Mouse (Mus musculus): ENCODE data around the gene Ago4. TPM values are rescaled to one million over a fixed set of nuclear protein-coding genes. Genes with fewer than 3 reads are reported as not detected.

The Ago4 gene
- polyA plus RNA-seq, 1 experiment, result not detected

DNA sequence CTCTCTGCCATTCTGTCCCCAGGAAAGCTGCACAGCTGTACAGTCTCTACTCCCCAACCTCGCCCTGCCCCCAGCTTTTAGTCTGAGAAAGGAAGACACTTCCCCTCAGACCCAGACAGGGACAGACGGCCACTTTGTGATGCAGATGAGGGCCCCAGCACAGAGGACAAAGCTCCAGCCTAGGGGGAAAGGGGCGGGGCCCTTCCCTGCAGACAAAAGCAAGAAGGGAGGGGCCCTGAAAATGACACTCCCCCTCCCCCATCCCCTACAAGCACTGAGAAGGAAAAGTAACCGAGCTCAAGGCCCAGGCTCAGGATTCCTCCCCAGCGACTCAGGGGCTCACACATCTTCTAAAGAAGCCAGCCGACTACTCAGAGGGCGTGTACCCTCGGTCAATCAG, 67.4 kb downstream of the Ago4 start:
- no peak for TF ChIP-seq GATA1 (IDR thresholded peaks at IDR 0.05; ENCODE audit: low read length)

DNA sequence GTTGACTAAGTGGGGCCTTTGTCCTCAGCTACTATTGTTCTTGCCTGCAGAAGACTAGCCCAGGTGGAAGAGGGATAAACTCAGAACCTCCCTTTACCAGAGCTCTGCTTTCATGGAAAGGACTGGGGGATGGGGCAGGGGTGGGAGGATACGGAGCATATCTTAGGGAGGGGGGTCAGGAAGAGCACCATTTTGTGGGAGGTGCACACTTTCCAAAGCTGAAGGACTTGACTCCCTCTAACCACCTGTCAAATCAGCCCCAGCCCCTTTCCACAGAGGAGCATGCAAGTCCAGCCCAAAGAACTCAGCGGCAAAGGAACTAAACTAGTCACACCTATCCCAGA, 68.4 kb downstream of the Ago4 start:
- no peak for TF ChIP-seq GATA1 (IDR thresholded peaks at IDR 0.05; ENCODE audit: low read length)

- TF ChIP-seq GATA1 (IDR thresholded peaks at IDR 0.05; ENCODE audit: low read length), result no peak
These were observed 68.9 kb downstream of the Ago4 start for GRCm38 (mm10) chr4:126464189-126464891.

DNA sequence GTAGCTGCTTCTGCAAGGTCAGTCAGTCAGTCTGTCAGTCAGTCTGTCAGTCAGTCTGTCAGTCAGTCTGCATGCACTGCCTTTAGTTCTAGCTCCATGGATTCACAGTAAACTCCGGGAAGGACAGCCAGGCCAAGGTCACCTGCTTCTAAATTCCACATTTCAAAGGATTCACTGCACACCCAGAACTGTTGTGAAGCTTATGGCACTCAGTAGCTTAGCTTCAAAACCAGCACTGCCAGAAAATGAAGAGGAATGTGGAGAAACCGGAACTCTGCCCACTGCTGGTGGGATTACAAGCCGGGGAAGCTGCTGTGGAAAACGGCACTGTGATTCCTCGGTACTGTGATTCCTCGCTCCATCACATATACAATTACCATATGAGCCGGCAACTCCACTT, 77.8 kb downstream of the Ago4 start:
- TF ChIP-seq GATA1 (IDR thresholded peaks at IDR 0.05; ENCODE audit: low read length), result no peak

DNA sequence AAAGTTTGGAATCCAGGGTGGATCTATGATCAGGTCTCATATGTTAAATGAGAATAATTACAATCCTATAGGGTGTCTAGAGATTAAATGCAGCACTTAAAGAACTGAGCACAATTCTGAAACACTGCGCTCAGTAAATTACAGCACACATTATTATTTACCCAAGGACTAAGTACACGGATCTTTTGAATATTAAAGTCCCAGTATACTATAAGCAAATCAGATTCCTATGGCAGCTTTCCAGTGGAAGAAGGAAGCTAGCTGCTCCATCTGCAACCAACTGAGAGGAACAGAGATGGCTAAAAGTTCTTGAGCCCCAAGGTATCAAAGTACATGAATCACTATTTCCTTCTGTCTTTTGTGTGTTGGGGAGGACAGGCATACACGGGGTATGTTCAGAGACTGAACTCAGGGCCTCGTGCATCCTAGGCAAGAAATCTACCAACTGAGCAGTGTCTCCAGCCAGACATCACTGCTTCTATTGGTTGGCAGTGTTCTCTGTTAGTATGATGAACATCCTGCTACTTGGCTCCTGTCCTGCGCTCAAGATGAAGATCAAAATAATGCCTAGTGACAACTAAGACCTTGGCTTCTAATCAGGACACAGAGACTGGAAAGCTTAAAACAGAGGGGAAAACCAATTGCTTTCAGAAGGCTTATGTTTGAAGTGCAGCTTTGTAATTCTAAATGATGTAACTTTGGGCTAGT, 78.6 kb downstream of the Ago4 start:
- TF ChIP-seq GATA1 (IDR thresholded peaks at IDR 0.05; ENCODE audit: low read length), result no peak

DNA sequence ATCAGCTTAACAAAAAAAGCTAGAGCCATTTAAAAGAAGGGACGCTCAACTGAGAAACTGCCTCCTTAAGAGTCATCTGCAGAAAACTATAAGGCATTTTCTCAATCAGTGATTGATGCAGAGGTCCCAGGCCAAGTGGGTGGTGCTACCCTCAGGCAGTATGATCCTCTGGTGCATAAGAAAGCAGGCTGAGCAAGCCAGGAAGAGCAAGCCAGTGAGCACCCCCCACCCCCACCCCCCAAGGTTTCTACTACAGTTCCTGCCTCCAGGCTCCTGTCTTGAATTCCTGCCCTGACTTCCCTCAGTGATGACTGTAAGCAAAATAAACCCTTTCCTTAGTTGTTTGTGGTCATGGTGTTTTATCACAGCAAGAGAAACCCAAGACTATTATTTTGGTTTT, 83.0 kb downstream of the Ago4 start:
- no peak for TF ChIP-seq GATA1 (IDR thresholded peaks at IDR 0.05; ENCODE audit: low read length)

DNA sequence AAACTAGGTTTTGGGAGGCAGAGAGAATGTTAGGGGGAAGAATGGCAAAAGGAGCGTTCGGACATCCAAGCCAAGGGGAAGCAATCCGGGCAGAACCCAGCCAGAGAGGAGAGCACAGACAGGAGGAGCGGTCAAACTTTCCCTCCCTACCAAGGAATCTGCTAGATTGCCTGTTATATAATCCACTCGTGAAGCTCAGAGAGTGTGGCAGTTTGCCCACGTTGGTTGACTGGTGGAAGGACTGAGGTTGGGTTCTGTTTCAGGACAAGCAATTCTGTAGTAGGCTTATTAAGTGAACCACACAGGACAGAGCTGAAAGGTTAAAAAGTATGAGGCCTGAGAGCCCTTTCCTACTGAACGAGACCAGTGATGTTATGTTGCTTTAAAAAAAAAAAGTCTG, 86.1 kb downstream of the Ago4 start:
- no peak for TF ChIP-seq GATA1 (IDR thresholded peaks at IDR 0.05; ENCODE audit: low read length)

- TF ChIP-seq GATA1 (IDR thresholded peaks at IDR 0.05; ENCODE audit: low read length), result no peak
These were observed 88.7 kb downstream of the Ago4 start for GRCm38 (mm10) chr4:126444528-126444927.

Other genes with a start within 250 kb of the Ago4 start
- not detected in 2 replicates for gene Col8a2, start 246.7 kb downstream of the Ago4 start, polyA plus RNA-seq (2012)
- gene Adprhl2, start 211.8 kb downstream of the Ago4 start, polyA plus RNA-seq (2012), result 69.4 and 71.2 TPM in 2 replicates
- 0.09 and 0.12 TPM in 2 replicates for gene Tekt2, start 207.8 kb downstream of the Ago4 start, polyA plus RNA-seq (2012)
- gene Ago3, start 103.9 kb downstream of the Ago4 start, polyA plus RNA-seq (2012), result 5.6 and 8.1 TPM in 2 replicates
- gene Ago1, start 64.9 kb downstream of the Ago4 start, polyA plus RNA-seq (2012), result 6.1 and 8.3 TPM in 2 replicates
- gene Clspn, start 23.5 kb upstream of the Ago4 start, polyA plus RNA-seq (2012), result 5.7 and 9.8 TPM in 2 replicates
- not detected in 2 replicates for gene 5730409E04Rik, start 76.3 kb upstream of the Ago4 start, polyA plus RNA-seq (2012)
- 124 and 160 TPM in 2 replicates for gene Psmb2, start 144.2 kb upstream of the Ago4 start, polyA plus RNA-seq (2012)
- gene Tfap2e, start 202.8 kb upstream of the Ago4 start, polyA plus RNA-seq (2012), result 0.04 TPM in 1 of 2 replicates, not detected in the other
- gene Ncdn, start 220.0 kb upstream of the Ago4 start, polyA plus RNA-seq (2012), result 106 and 108 TPM in 2 replicates
- gene AU040320, start 220.1 kb upstream of the Ago4 start, polyA plus RNA-seq (2012), result 20.9 and 27.8 TPM in 2 replicates